Mouse (Mus musculus) CD4-positive, CD25-positive, alpha-beta regulatory T cell, adult 4 months (primary cell): ENCODE results near the gene Mat2a. TPM values are rescaled to one million over a fixed set of nuclear protein-coding genes. Genes with fewer than 3 reads are reported as not detected.
A peak's percentile ranks its signal among the peaks of the same experiment; 100 is the strongest.
"Not testable (repeated sequence)": the region's sequence is repeated elsewhere in the genome, so short reads cannot be mapped to it uniquely, and the experiment has no call there.

Experiments used
- ATAC-seq: one replicate; pipeline ENCODE4 v1.8.0; 2017
- polyA plus RNA-seq, 2 experiments: library from polyadenylated mRNA; unstranded; fragments of 100-300 nt; shearing (Covaris generic); gene quantifications; one replicate each; pipeline ENCODE4 v1.2.1; 2017

Mat2a gene
- polyA plus RNA-seq, 2 experiments from 2014 or later: 222 to 239 TPM

DNA sequence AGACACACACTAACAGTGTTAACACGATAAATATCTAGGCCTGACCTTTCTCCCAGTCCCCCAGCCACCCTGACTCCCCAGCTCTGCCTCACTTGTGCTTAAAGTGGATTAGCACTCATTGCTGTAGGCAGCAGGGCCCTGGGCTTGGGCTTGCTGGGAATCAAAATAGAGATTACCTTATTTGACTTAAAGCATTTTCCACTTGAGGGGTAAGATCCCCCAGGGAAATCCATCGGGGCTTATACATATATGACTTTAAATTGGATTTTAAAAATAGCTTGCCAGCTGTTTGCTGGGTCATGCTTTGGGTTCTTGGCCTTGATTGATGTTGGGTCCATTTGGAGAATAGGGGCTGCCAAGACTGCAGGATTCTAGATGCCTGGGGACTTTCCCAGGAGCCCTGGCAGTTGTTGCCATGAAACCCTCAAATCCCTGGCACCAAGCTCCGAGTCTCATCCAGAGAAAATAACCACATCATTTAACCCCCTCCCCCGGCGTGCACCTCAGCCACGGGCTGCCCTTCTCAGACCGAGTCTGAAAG lies 15.5 kb upstream of the Mat2a start:
- no peak for ATAC-seq

- no peak for ATAC-seq
Observed at GRCm38 (mm10) chr6:72454072-72454746, 14.9 kb upstream of the Mat2a start.

DNA sequence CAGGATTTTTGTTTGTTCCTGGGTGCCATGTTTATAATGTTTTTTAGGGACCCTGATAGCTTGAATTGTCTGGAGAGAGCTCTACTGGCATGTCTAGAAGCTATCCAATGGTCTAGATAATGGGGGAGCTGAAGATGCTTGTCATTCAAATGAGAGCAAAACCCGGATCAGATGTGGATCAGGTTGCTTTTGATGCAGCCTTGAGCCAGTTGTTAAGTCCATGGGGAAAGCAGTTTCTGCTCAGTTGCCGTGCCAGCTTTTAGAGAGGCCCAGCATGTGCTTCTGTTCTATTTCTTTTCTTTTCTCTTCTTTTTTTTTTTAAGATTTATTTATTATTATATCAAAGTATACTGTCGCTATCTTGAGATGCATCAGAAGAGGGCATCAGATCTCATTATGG lies 14.2 kb upstream of the Mat2a start:
- no peak for ATAC-seq

DNA sequence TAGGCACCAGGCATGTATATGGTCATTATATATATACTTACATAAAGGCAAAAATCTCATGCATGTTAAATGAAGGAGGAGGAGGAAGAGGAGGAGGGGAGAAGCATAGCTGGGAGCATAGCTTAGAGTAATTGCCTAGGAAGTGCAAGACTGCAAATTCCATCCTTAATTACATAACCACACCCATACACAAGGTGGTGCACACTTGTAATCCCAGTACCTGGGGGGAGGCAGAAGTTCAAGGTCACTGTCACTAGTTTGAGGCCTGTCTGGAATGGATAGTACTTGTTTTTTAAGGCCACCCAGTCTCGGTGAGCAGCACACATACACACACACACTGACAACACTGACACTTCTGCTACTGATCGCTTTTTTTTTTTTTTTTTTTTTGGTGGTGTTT lies 13.0 kb upstream of the Mat2a start:
- no peak for ATAC-seq

GRCm38 (mm10) chr6:72451778-72452177 lies 12.4 kb upstream of the Mat2a start:
- ATAC-seq: not testable (repeated sequence)

GRCm38 (mm10) chr6:72447487-72447886 lies 8.1 kb upstream of the Mat2a start:
- ATAC-seq: no peak

GRCm38 (mm10) chr6:72445011-72445410 lies 5.7 kb upstream of the Mat2a start:
- ATAC-seq: no peak

GRCm38 (mm10) chr6:72442921-72443604 lies 3.7 kb upstream of the Mat2a start:
- no peak for ATAC-seq

DNA sequence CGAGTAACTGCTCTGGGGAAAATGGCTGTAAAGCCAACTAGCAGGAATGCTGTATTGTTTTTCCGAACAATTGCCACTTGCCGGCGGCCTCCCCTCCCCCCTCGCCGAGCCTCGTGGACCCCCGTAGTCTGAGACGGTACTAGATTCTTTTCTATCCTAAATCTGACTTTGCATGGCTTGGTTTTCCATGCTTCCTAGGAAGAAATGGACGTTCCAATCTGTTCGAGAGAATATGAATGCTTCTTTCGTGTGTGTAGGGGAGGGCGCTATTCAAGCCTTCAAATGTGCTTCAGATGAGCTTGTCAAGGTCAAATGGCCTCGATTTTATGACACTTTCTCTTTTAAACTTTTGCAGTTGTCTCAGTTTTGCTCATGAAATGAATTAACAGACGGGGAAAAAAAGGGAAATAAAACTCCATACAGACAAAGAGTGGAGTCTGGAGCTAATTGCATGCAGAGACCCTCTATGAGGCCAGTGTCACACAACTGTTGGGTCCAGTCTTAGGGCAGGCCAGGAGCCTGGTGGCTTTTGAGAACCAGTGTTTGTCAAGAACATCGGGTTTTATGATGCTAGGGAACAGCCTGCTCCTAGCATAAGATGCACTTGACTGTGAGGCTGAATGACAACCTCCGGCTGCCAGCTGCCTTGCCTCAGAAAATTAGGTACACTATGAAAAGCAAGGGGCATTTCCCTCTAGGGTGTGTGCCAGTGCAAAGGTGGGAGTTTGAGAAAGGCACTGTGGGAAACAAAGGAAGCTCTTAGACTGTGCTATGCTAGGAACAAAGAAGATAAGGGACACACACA lies 1.0 kb upstream of the Mat2a start:
- ATAC-seq: no peak

- ATAC-seq: peak; percentile 65
Observed at GRCm38 (mm10) chr6:72438862-72439354, 450 bp downstream of the Mat2a start.

DNA sequence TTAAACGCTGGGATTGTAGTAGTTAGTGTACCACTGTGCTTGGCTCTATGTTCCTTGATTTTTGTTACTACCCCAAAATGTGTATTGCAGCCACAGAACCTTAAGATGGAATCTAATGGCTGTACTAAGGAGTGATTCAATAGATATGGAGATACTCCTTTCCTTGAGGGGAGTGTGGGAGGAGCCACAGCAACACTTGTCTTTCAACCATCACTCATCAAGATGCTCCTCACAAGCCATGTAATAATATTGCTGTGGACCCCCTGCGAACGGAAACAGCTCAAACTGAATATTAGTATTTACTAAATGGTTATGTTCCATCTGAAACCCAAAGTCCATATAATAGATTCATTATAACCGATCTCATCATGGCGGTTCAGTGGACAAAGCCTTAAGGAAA lies 1.1 kb downstream of the Mat2a start:
- no peak for ATAC-seq

GRCm38 (mm10) chr6:72432153-72432552 lies 7.2 kb downstream of the Mat2a start:
- no peak for ATAC-seq

GRCm38 (mm10) chr6:72430989-72431921 lies 8.1 kb downstream of the Mat2a start:
- ATAC-seq: no peak

- peak; percentile 68 for ATAC-seq
Observed at GRCm38 (mm10) chr6:72429061-72429842, 10.1 kb downstream of the Mat2a start.

DNA sequence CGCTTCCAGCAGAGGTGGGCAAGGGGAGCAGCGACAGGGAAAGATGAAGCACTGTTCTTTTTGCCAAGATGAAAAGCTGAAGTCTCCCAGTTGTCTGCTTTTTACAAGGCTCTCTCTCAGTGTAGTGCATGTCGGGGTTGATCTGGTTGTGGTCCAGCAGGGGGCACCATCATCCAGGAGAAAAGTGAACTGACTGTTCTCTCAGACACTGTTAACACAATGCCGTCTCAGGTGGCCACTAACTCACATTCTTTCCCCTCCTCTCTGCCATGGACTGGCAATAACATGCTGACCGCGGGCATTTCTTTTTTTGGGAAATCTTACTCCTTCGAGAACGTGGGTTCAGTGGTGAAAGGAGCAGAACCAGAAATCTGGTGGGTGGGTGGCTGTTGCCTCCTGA lies 11.3 kb downstream of the Mat2a start:
- ATAC-seq: peak; percentile 76

- no peak for ATAC-seq
Observed at GRCm38 (mm10) chr6:72425646-72426045, 13.7 kb downstream of the Mat2a start.

DNA sequence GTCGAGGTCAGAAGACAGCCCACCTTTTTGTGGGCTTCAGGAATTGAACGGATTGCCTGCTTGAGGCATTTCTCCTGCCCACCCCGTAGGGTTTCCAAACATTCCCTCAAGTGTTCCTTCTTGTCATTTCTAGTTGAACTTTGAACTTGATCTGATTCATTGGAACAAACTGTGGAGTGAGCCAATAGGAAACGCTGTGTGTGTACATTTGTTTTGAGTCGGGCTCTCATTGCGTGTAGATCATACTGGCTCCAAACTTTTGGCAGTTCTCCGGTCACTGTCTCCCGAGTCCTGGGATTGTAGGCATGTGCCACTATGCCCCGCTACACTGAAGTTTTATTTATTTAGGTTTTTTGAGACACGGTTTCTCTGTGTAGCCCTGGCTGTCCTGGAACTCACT lies 18.5 kb downstream of the Mat2a start:
- ATAC-seq: no peak

DNA sequence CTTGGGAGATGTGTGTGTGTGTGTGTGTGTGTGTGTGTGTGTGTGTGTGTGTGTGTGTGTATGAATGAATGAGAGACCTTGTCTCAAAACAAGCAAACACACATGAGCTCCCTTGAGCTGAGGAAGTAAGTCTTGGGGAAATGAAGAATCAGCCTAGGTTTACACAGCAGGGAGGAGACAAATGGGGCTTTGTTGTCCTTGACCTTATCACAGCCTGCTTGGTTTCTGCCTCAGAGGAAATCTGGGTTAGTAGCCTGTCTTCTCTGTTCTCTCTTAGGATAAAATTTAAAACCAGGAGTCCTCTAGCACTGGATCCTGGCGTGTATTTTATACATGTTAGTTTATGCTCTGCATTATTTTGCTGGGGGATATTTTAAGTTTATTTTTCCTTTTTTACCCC lies 19.6 kb downstream of the Mat2a start:
- ATAC-seq: no peak

- ATAC-seq: no peak
Observed at GRCm38 (mm10) chr6:72418279-72418678, 21.1 kb downstream of the Mat2a start.

DNA sequence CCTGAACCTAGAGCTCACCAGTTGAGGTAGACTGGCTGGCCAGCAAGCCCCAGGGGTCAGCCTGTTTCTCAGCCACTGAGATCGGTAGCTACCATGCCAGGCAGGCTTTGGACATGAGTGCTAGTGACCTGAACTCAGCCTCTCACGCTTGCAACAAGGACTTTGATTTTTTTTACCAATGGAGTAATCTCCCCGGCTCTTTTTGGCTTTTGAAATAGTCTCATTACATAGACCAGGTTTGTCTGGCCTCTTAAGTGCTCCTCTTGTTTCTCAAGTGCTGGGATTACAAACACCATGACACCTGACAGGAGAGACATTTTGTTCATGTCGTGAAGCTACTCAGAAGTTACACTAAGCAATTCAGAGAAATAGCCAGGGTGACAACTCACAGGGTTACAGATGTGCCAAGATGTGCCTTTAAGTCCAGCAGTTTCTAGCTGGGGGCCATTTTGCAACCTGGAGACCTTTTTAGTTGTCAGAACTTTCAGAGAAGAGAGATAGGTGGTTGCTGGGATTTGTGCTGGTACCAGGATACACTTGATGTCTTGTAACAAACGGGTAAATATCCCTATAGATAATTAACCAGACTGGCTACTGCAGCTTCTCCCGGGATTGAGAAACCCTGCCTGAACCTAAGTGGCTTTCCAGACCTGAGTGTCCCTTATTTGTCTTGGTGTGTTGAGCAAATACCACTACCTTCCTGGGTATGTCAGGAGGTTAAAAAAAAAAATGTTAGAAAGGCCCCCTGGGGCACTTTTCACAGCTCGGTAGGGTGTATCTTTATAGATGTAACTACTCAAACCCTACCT lies 23.2 kb downstream of the Mat2a start:
- no peak for ATAC-seq
